In the genomic region with DNA sequence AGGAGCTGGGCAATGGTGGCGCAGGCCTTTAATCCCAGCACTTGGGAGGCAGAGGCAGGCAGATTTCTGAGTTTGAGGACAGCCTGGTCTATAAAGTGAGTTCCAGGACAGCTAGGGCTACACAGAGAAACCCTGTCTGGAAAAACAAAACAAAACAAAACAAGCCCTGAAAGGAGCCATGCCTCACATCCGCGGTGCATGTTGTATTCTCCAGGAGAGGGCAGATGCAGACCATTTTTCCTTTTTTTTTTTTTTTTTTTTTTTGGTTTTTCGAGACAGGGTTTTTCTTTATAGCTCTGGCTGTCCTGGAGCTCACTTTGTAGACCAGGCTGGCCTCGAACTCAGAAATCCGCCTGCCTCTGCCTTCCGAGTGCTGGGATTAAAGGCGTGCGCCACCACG, we compare ENCODE assay signal across 5 mouse cellular contexts. TPM values are rescaled to one million over a fixed set of nuclear protein-coding genes. Genes with fewer than 3 reads are reported as not detected.
A peak's percentile ranks its signal among the peaks of the same experiment; 100 is the strongest.
DNase-seq lines count a peak whose midpoint lies in the region; ATAC-seq and TF ChIP-seq lines count a peak whose summit lies in the region.
"Not testable (repeated sequence)": the region's sequence is repeated elsewhere in the genome, so short reads cannot be mapped to it uniquely, and the experiment has no call there.
"Had no signal": no experiment of that assay in that cellular context is flagged by ENCODE, and none has a peak within 500 bp of the region (broad histone marks: within the 10 kb centered on the region; RNA-seq: fewer than 3 reads in every experiment).

No protein-coding gene starts in this region.

- peaks cover 12% of the 10 kb centered on the region for H3K79me2 ChIP-seq in CH12.LX (replicated peaks; ENCODE audit: control insufficient read depth, extremely low read depth, insufficient read depth, poor library complexity, severe bottlenecking)

- dilution Hi-C loops in CH12.LX (cut with MboI; ENCODE audit: extremely low pct_ligation_motif_present, extremely low pct_unique_long_range_greater_than_20kb, low sequenced_read_pairs): not testable (repeated sequence)

- DNase-seq in CH12.LX (ENCODE audit: extremely low read depth); ES-E14 (ENCODE audit: low read depth, low spot score); kidney, postnatal 0 days (ENCODE audit: low spot score): not testable (repeated sequence)

- TF ChIP-seq POLR2A in CH12.LX (IDR thresholded peaks at IDR 0.05; ENCODE audit: low read depth, low read length): not testable (repeated sequence)

- not testable (repeated sequence) for TF ChIP-seq EP300 in CH12.LX (IDR thresholded peaks at IDR 0.05; ENCODE audit: low read length)

- peaks cover 4 to 35% of the 10 kb centered on the region in 2 experiments; a peak in 3 of 4 replicates for H3K4me1 ChIP-seq in CH12.LX (ENCODE audit: control insufficient read depth in 1 of 2, insufficient read depth in 2 of 2)
- H3K4me1 ChIP-seq in ES-E14 (ENCODE audit: control insufficient read depth in 2 of 2, insufficient read depth in 2 of 2, low read length in 2 of 2, poor library complexity in 1 of 2); kidney, postnatal 0 days (replicated peaks; ENCODE audit: insufficient read depth, low read length): not testable (repeated sequence)

- TF ChIP-seq CTCF in CH12.LX (conservative IDR thresholded peaks at IDR 0.05 in 1 of 2, IDR thresholded peaks at IDR 0.05 in 1 of 2; ENCODE audit: low read depth in 2 of 2, low read length in 2 of 2): 0 out of 4 replicates have a peak, but pooled peaks of 1 of the 2 experiments have one; percentile 3
- 0 out of 2 replicates have a peak, but pooled peaks have one; percentile 7 for TF ChIP-seq CTCF in kidney, postnatal 0 days (IDR thresholded peaks at IDR 0.05; ENCODE audit: low read depth)

- not testable (repeated sequence) for H3K4me2 ChIP-seq in CH12.LX (ENCODE audit: insufficient read depth, low read depth, poor library complexity, severe bottlenecking); kidney, postnatal 0 days (ENCODE audit: low read length)

- H3K36me3 ChIP-seq in CH12.LX (replicated peaks in 1 of 2; ENCODE audit: control insufficient read depth in 1 of 2, insufficient read depth in 1 of 2, low read length in 1 of 2); ES-E14 (ENCODE audit: control insufficient read depth, insufficient read depth, low read length, poor library complexity, severe bottlenecking); kidney, postnatal 0 days (ENCODE audit: insufficient read depth, low read length): not testable (repeated sequence)

- in situ Hi-C loops in CH12.LX (cut with MboI; ENCODE audit: low pct_ligation_motif_present, low pct_unique_long_range_greater_than_20kb, low sequenced_read_pairs); ES-E14 (cut with MboI; ENCODE audit: low sequenced_read_pairs in 2 of 2, unreplicated experiment in 2 of 2): not testable (repeated sequence)

- 93% methylated on average over 9 of the region's 10 CpGs for WGBS in kidney, postnatal 0 days

- not testable (repeated sequence) for ATAC-seq in kidney, postnatal 0 days (replicated peaks; ENCODE audit: low FRiP score, low read depth)

- not testable (repeated sequence) for H3K27ac ChIP-seq in CH12.LX (ENCODE audit: insufficient read depth, low read depth); ES-E14 (ENCODE audit: insufficient read depth, low read depth, low read length, poor library complexity, severe bottlenecking); kidney, postnatal 0 days

- H3K9ac ChIP-seq in CH12.LX (ENCODE audit: insufficient read depth, low read depth); ES-E14 (ENCODE audit: insufficient read depth, low read depth, low read length, poor library complexity, severe bottlenecking); kidney, postnatal 0 days (ENCODE audit: low read depth, low read length): not testable (repeated sequence)

- peaks cover 19% of the 10 kb centered on the region for H3K27me3 ChIP-seq in CH12.LX (replicated peaks)
- H3K27me3 ChIP-seq in kidney, postnatal 0 days (ENCODE audit: insufficient read depth, low read length): not testable (repeated sequence)

- not testable (repeated sequence) for H3K9me3 ChIP-seq in CH12.LX (replicated peaks; ENCODE audit: low read length); ES-E14 (ENCODE audit: control insufficient read depth, insufficient read depth, low read depth, low read length); kidney, postnatal 0 days (replicated peaks; ENCODE audit: low read length)

- not testable (repeated sequence) for H3K4me3 ChIP-seq in CH12.LX (replicated peaks in 1 of 3; ENCODE audit: low read depth in 2 of 3, low read length in 2 of 3, poor library complexity in 1 of 3); ES-E14 (ENCODE audit: insufficient read depth in 1 of 2, low read depth in 1 of 2, low read length in 2 of 2, poor library complexity in 1 of 2, severe bottlenecking in 1 of 2); kidney, postnatal 0 days (replicated peaks; ENCODE audit: low read depth, low read length)

- not testable (repeated sequence) for TF ChIP-seq RAD21 in CH12.LX (IDR thresholded peaks at IDR 0.05; ENCODE audit: low read depth, low read length)

TF ChIP-seq in CH12.LX, 34 proteins besides CTCF, POLR2A, EP300 and RAD21:
- TF ChIP-seq ZNF384 (IDR thresholded peaks at IDR 0.05; ENCODE audit: low read depth, low read length): peak; percentile 60

TF ChIP-seq in ES-E14, 5 proteins besides CTCF, POLR2A, EP300 and RAD21:
- TF ChIP-seq ZNF384 (IDR thresholded peaks at IDR 0.05; ENCODE audit: low read depth, low read length): peak; percentile 53; the same call in 1 of the 2 replicates

RNA-seq across cellular contexts. Expression of gene Med9, which starts 3.2 kb away (rescaled TPM):
- 32.9 and 35.5 TPM in 2 replicates for total RNA-seq in CH12.LX (2012; rRNA removed)
- total RNA-seq in CH12.LX (2014; rRNA removed): 36.8 and 43.3 TPM in 2 replicates
- 35.1 and 41.6 TPM in 2 replicates for polyA plus RNA-seq in CH12.LX (2012; ENCODE audit: insufficient read length, low read depth)
- 13.7 and 22.9 TPM in 2 replicates for total RNA-seq in ES-E14 (2012; rRNA removed)
- 38.9 and 40.2 TPM in 2 replicates for polyA plus RNA-seq in kidney, postnatal 0 days (2015; fragmentation: Nextera tagmentation; extraction: Ambion mirVana)

RNA-seq across cellular contexts. Expression of gene Rasd1, which starts 19.9 kb away (rescaled TPM):
- total RNA-seq in CH12.LX (2012; rRNA removed): 0.17 and 0.30 TPM in 2 replicates
- 0.13 and 0.14 TPM in 2 replicates for total RNA-seq in CH12.LX (2014; rRNA removed)
- polyA plus RNA-seq in CH12.LX (2012; ENCODE audit: insufficient read length, low read depth): 0.15 TPM in 1 of 2 replicates, not detected in the other
- total RNA-seq in ES-E14 (2012; rRNA removed): 0.48 and 0.85 TPM in 2 replicates
- 7.4 and 7.9 TPM in 2 replicates for polyA plus RNA-seq in kidney, postnatal 0 days (2015; fragmentation: Nextera tagmentation; extraction: Ambion mirVana)
- total RNA-seq: MEL had no signal
- polyA plus RNA-seq: G1E had no signal
